Comparison of ENCODE assay signal across 9 mouse cellular contexts in genomic region chr4:127987784-127988455, GRCm38 (mm10). TPM values are rescaled to one million over a fixed set of nuclear protein-coding genes. Genes with fewer than 3 reads are reported as not detected.
DNase-seq lines count a peak whose midpoint lies in the region; ATAC-seq lines count a peak whose summit lies in the region.
"Had no signal": no experiment of that assay in that cellular context is flagged by ENCODE, and none has a peak within 500 bp of the region (broad histone marks: within the 10 kb centered on the region; RNA-seq: fewer than 3 reads in every experiment).

Gene Csmd2 (plus strand): TSS chr4:127987857.

- no peaks in the 10 kb centered on the region for H3K9me3 ChIP-seq in embryonic facial prominence, embryonic 14.5 days (ENCODE audit: control insufficient read depth, low read length)
- H3K9me3 ChIP-seq in midbrain, embryonic 15.5 days, result no peaks in the 10 kb centered on the region

- H3K27me3 ChIP-seq in embryonic facial prominence, embryonic 14.5 days (replicated peaks; ENCODE audit: control insufficient read depth, insufficient read depth, low read length), result peaks cover 68% of the 10 kb centered on the region
- 0 out of 2 replicates have a peak, but pooled peaks cover 3% of the 10 kb centered on the region for H3K27me3 ChIP-seq in midbrain, embryonic 15.5 days (replicated peaks)

- ATAC-seq in embryonic facial prominence, embryonic 14.5 days (ENCODE audit: low read depth), result peak; percentile 7; the same call in 1 of the 2 replicates
- peak; percentile 22 for ATAC-seq in midbrain, embryonic 15.5 days (replicated peaks)

- DNase-seq in adrenal gland, postnatal 10 days, result peak; percentile 27
- no peak for DNase-seq in adrenal gland, postnatal 4 days (ENCODE audit: low spot score in 2 of 2)
- DNase-seq in adrenal gland, postnatal 14 days, result peak; percentile 31
- peak; percentile 32 for DNase-seq in embryonic facial prominence, embryonic 14.5 days (ENCODE audit: low spot score)
- peak in 1 of 2 experiments; percentile 65 for DNase-seq in layer of hippocampus, adult 8-10 months (ENCODE audit: low spot score in 2 of 2)
- no peak for DNase-seq in urinary bladder, adult 18-20 months (ENCODE audit: low spot score in 2 of 2)
- no peak for DNase-seq in urinary bladder, postnatal 36 days (ENCODE audit: low spot score in 2 of 2)

- 1% methylated on average over 41 of the region's 65 CpGs for WGBS in embryonic facial prominence, embryonic 14.5 days
- WGBS in midbrain, embryonic 15.5 days, result under 1% methylated on average over 52 of the region's 65 CpGs

- peak within 1 kb of the TSS; percentile 41 for H3K4me3 ChIP-seq in embryonic facial prominence, embryonic 14.5 days (ENCODE audit: low read depth, low read length)
- peak within 1 kb of the TSS; percentile 87 for H3K4me3 ChIP-seq in midbrain, embryonic 15.5 days
- H3K4me3 ChIP-seq: erythroblast, embryonic 14.5 days had no signal

- H3K36me3 ChIP-seq in embryonic facial prominence, embryonic 14.5 days (ENCODE audit: control insufficient read depth, insufficient read depth, low read length), result no peaks in the 10 kb centered on the region
- H3K36me3 ChIP-seq in midbrain, embryonic 15.5 days (replicated peaks), result no peaks in the 10 kb centered on the region

- no peak within 1 kb of the TSS for H3K27ac ChIP-seq in embryonic facial prominence, embryonic 14.5 days (replicated peaks; ENCODE audit: low read depth, low read length)
- peak within 1 kb of the TSS; percentile 86 for H3K27ac ChIP-seq in midbrain, embryonic 15.5 days

- H3K4me2 ChIP-seq in embryonic facial prominence, embryonic 14.5 days (ENCODE audit: low read depth, low read length), result peak within 1 kb of the TSS; percentile 70
- peak within 1 kb of the TSS; percentile 77 for H3K4me2 ChIP-seq in midbrain, embryonic 15.5 days

- H3K4me1 ChIP-seq in embryonic facial prominence, embryonic 14.5 days (ENCODE audit: control insufficient read depth, insufficient read depth, low read length), result no peaks in the 10 kb centered on the region; the same call in 1 of the 2 replicates
- H3K4me1 ChIP-seq in midbrain, embryonic 15.5 days, result peaks cover 46% of the 10 kb centered on the region

- H3K9ac ChIP-seq in embryonic facial prominence, embryonic 14.5 days (ENCODE audit: low read depth, low read length), result peak within 1 kb of the TSS; percentile 48
- H3K9ac ChIP-seq in midbrain, embryonic 15.5 days, result peak within 1 kb of the TSS; percentile 74

RNA-seq across cellular contexts. Expression of gene Csmd2, which starts in this region (rescaled TPM):
- 1 to 10 TPM in 1 of 2 experiments, under 1 TPM in 1; 0.93 to 2.4 TPM for total RNA-seq in adrenal gland, postnatal 10 days (2021)
- 1 to 10 TPM; 1.9 to 2.3 TPM for total RNA-seq in adrenal gland, postnatal 4 days (2021)
- total RNA-seq in adrenal gland, postnatal 14 days (2021), result 0.59 and 1.6 TPM in 2 replicates
- 0.24 and 0.45 TPM in 2 replicates for polyA plus RNA-seq in embryonic facial prominence, embryonic 14.5 days (2014; fragmentation: Nextera tagmentation; extraction: Ambion mirVana)
- 10 to 100 TPM; 44.2 to 51.5 (median 46.8) TPM for total RNA-seq in layer of hippocampus, adult 8-10 months (2022)
- polyA plus RNA-seq in midbrain, embryonic 15.5 days (2015; fragmentation: Nextera tagmentation; extraction: Ambion mirVana), result 13.9 and 15.1 TPM in 2 replicates
- polyA plus RNA-seq: erythroblast, embryonic 14.5 days had no signal

Comparison
In these comparisons a context has a peak if more than half of its experiments do, and no peak if none do; other contexts are left out.
1. RNA of gene Csmd2 (total RNA-seq): 44.2 to 51.5 TPM in layer of hippocampus, adult 8-10 months; 0.93 to 2.4 TPM in adrenal gland, postnatal 10 days, 1.9 to 2.3 TPM in adrenal gland, postnatal 4 days and 0.59 to 1.6 TPM in adrenal gland, postnatal 14 days; every median in the first group is over 10 times any median in the second.
2. RNA of gene Csmd2 (polyA plus RNA-seq): 13.9 to 15.1 TPM in midbrain, embryonic 15.5 days; 0.24 to 0.45 TPM in embryonic facial prominence, embryonic 14.5 days; every median in the first group is over 10 times any median in the second.
3. DNase-seq: peak in adrenal gland, postnatal 10 days (single experiment) and adrenal gland, postnatal 14 days (single experiment); none in adrenal gland, postnatal 4 days (0 of 2), urinary bladder, adult 18-20 months (0 of 2) and urinary bladder, postnatal 36 days (0 of 2).
4. Peak in DNase-seq, ATAC-seq, H3K4me3 ChIP-seq, H3K9ac ChIP-seq and H3K4me2 ChIP-seq in embryonic facial prominence, embryonic 14.5 days; RNA of the gene not detected or under 1 TPM.